Mouse (Mus musculus): ENCODE measurements around the gene Ntmt1. TPM values are rescaled to one million over a fixed set of nuclear protein-coding genes. Genes with fewer than 3 reads are reported as not detected.

The Ntmt1 gene
- polyA plus RNA-seq, 1 experiment, result 27.3 TPM

DNA sequence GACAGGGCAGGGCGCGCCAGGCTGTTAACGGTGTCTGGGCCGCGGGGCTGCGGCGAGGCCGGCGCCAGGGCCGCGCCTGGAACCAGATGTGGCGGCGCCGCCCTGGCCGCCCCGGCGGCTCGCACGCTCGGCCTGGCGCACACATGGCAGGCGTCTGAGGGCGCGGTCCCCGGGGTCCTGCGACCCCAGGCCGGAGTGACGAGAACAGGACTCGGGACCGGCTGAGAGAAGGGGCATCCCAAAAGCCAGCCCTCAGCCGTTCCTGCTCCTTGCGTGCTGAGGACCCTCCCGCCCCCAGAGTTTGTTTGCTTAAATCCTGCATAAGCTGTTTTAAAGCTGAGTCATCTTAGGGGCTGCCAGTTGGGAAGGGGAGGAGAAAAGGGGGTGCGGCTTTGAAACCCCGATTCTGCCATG lies 57.3 kb downstream of the Ntmt1 start:
- DNase-seq, result peak; percentile 4
- H3K27me3 ChIP-seq (replicated peaks; ENCODE audit: control insufficient read depth, insufficient read depth, low read length), result no peaks in the 10 kb centered on the region
- 19% methylated on average over 35 of the region's 35 CpGs for WGBS
- H3K36me3 ChIP-seq (ENCODE audit: control insufficient read depth, insufficient read depth, low read length), result no peaks in the 10 kb centered on the region
- TF ChIP-seq POLR2A (IDR thresholded peaks at IDR 0.05; ENCODE audit: low read depth, low read length), result no peak
- no peak for TF ChIP-seq CTCF (conservative IDR thresholded peaks at IDR 0.05; ENCODE audit: insufficient read depth, insufficient read length, low read depth, low read length)
- no peak overlapping the region for H3K4me3 ChIP-seq (ENCODE audit: insufficient read depth, low read depth, low read length)
- H3K4me1 ChIP-seq (ENCODE audit: control insufficient read depth, insufficient read depth, low read length), result 0 out of 2 replicates have a peak, but pooled peaks cover 3% of the 10 kb centered on the region
- H3K27ac ChIP-seq (ENCODE audit: insufficient read depth, low read depth, low read length), result no peak overlapping the region

DNA sequence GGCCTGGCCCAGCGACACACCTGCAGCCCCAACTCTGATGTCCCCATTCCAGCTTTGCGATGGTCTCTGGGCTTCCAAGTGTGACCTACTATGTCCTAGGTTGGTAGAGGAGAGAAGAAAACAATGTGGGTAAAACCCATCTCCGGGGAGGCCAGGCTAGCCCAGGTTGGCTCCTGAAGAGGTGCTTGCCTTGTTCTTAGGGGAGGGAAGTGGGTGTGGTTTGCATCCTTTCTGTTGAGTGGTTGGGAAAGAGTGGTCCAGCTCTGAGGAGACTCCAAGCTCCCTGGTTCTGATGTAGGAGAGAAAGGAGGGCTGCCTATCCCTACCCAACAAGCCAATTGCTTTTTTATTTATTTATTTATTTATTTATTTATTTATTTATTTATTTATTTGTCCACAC lies 57.8 kb downstream of the Ntmt1 start:
- Histone ChIP-seq H3K27me3 (replicated peaks; ENCODE audit: control insufficient read depth, insufficient read depth, low read length) (no peaks in the 10 kb centered on the region), H3K27ac (ENCODE audit: insufficient read depth, low read depth, low read length) (no peak overlapping the region), H3K4me3 (ENCODE audit: insufficient read depth, low read depth, low read length) (no peak overlapping the region), H3K4me1 (ENCODE audit: control insufficient read depth, insufficient read depth, low read length) (0 out of 2 replicates have a peak, but pooled peaks cover 3% of the 10 kb centered on the region), H3K36me3 (ENCODE audit: control insufficient read depth, insufficient read depth, low read length) (no peaks in the 10 kb centered on the region)
- no peak for DNase-seq
- WGBS, result 77% methylated on average over 3 of the region's 3 CpGs
- TF ChIP-seq POLR2A (IDR thresholded peaks at IDR 0.05; ENCODE audit: low read depth, low read length) (no peak), CTCF (conservative IDR thresholded peaks at IDR 0.05; ENCODE audit: insufficient read depth, insufficient read length, low read depth, low read length) (no peak)

DNA sequence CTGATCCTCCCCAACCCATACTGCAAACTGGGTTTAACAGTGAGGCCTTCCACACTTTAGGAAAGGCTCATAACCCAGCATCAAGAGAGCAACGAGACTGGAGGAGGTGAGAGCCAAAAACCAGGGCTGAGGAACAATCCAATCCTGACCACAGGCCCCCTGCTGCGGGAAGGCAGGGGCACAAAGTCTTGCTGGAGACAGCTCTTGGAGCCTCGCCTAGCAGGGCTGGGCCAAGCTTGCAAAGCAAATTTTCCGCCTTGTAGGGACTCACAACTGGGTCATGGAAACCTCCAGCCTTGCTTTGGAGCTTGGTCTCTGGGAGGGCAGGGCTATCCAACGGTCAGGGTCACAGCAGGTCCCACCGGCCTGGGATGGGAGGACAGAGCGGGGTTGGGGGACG lies 63.2 kb downstream of the Ntmt1 start:
- Histone ChIP-seq H3K27ac (ENCODE audit: insufficient read depth, low read depth, low read length) (no peak overlapping the region), H3K36me3 (ENCODE audit: control insufficient read depth, insufficient read depth, low read length) (no peaks in the 10 kb centered on the region), H3K4me1 (ENCODE audit: control insufficient read depth, insufficient read depth, low read length) (no peaks in the 10 kb centered on the region), H3K27me3 (replicated peaks; ENCODE audit: control insufficient read depth, insufficient read depth, low read length) (no peaks in the 10 kb centered on the region), H3K4me3 (ENCODE audit: insufficient read depth, low read depth, low read length) (no peak overlapping the region)
- TF ChIP-seq POLR2A (IDR thresholded peaks at IDR 0.05; ENCODE audit: low read depth, low read length) (no peak), CTCF (conservative IDR thresholded peaks at IDR 0.05; ENCODE audit: insufficient read depth, insufficient read length, low read depth, low read length) (no peak)
- peak; percentile 86 for DNase-seq
- 74% methylated on average over 8 of the region's 8 CpGs for WGBS

Other genes with a start within 250 kb of the Ntmt1 start
- 1.2 and 1.3 TPM in 2 replicates for gene Cstad, start 212.8 kb upstream of the Ntmt1 start, polyA plus RNA-seq (2012; rRNA removed)
- gene 1700001O22Rik, start 4.2 kb upstream of the Ntmt1 start, polyA plus RNA-seq (2012; rRNA removed), result 1.7 and 4.1 TPM in 2 replicates
- gene Asb6, start 22.5 kb downstream of the Ntmt1 start, polyA plus RNA-seq (2012; rRNA removed), result 24.5 and 35.2 TPM in 2 replicates
- gene Prrx2, start 27.1 kb downstream of the Ntmt1 start, polyA plus RNA-seq (2012; rRNA removed), result 4.7 and 6.7 TPM in 2 replicates
- 36.3 and 45.2 TPM in 2 replicates for gene Ptges, start 122.0 kb downstream of the Ntmt1 start, polyA plus RNA-seq (2012; rRNA removed)
- gene Tor1b, start 145.1 kb downstream of the Ntmt1 start, polyA plus RNA-seq (2012; rRNA removed), result 22.4 and 22.7 TPM in 2 replicates
- gene Tor1a, start 160.1 kb downstream of the Ntmt1 start, polyA plus RNA-seq (2012; rRNA removed), result 40.8 and 45.0 TPM in 2 replicates
- gene BC005624, start 174.4 kb downstream of the Ntmt1 start, polyA plus RNA-seq (2012; rRNA removed), result 21.6 and 27.3 TPM in 2 replicates
- gene Usp20, start 174.5 kb downstream of the Ntmt1 start, polyA plus RNA-seq (2012; rRNA removed), result 40.0 and 43.9 TPM in 2 replicates

Data from kidney, adult 2 months (tissue).